In genomic region chr3:88334029-88334658, GRCm38 (mm10) we compare ENCODE assay signal across 9 mouse cellular contexts. TPM values are rescaled to one million over a fixed set of nuclear protein-coding genes. Genes with fewer than 3 reads are reported as not detected.
DNase-seq lines count a peak whose midpoint lies in the region; ATAC-seq and TF ChIP-seq lines count a peak whose summit lies in the region.
"Had no signal": no experiment of that assay in that cellular context is flagged by ENCODE, and none has a peak within 500 bp of the region (broad histone marks: within the 10 kb centered on the region; RNA-seq: fewer than 3 reads in every experiment).

No protein-coding gene starts in this region.

- H3K27ac ChIP-seq in forebrain, embryonic 10.5 days: peak overlapping the region; percentile 99
- no peak overlapping the region for H3K27ac ChIP-seq in forebrain, embryonic 14.5 days (ENCODE audit: low read depth, low read length)
- H3K27ac ChIP-seq in embryonic facial prominence, embryonic 10.5 days (replicated peaks): peak overlapping the region; percentile 94
- H3K27ac ChIP-seq in lung, postnatal 0 days (ENCODE audit: low read length): peak overlapping the region; percentile 75
- H3K27ac ChIP-seq: macrophage had no signal

- peaks cover 43% of the 10 kb centered on the region for H3K36me3 ChIP-seq in forebrain, embryonic 10.5 days (replicated peaks)
- H3K36me3 ChIP-seq in forebrain, embryonic 14.5 days (ENCODE audit: control insufficient read depth, insufficient read depth, low read length): 0 out of 2 replicates have a peak, but pooled peaks cover 4% of the 10 kb centered on the region
- H3K36me3 ChIP-seq in embryonic facial prominence, embryonic 10.5 days (replicated peaks): peaks cover 49% of the 10 kb centered on the region
- H3K36me3 ChIP-seq in lung, postnatal 0 days (ENCODE audit: insufficient read depth, low read length): 0 out of 2 replicates have a peak, but pooled peaks cover 5% of the 10 kb centered on the region

- TF ChIP-seq EP300 in lung, postnatal 0 days (IDR thresholded peaks at IDR 0.05): no peak

- H3K9ac ChIP-seq in forebrain, embryonic 14.5 days (ENCODE audit: low read length): no peak overlapping the region
- H3K9ac ChIP-seq in lung, postnatal 0 days (replicated peaks; ENCODE audit: low read depth): peak overlapping the region; percentile 26; the same call in 1 of the 2 replicates

- DNase-seq in forebrain, embryonic 10.5 days (ENCODE audit: extremely low spot score, low spot score): no peak
- DNase-seq in forebrain, embryonic 14.5 days (ENCODE audit: low spot score): no peak
- peak; percentile 29 for DNase-seq in embryonic facial prominence, embryonic 10.5 days (ENCODE audit: low spot score)
- peak; percentile 40 to 53 for DNase-seq in kidney, postnatal 36 days
- DNase-seq in lung, postnatal 0 days (ENCODE audit: low spot score): peak; percentile 83
- DNase-seq in embryo, embryonic 11 days: no peak
- DNase-seq in right cerebral cortex, postnatal 36 days (ENCODE audit: low spot score in 2 of 2): no peak
- DNase-seq in frontal cortex, postnatal 10 days (ENCODE audit: low spot score in 2 of 2): no peak

- WGBS in forebrain, embryonic 10.5 days: 56% methylated on average over 12 of the region's 12 CpGs
- 62% methylated on average over 12 of the region's 12 CpGs for WGBS in forebrain, embryonic 14.5 days
- WGBS in embryonic facial prominence, embryonic 10.5 days: 49% methylated on average over 12 of the region's 12 CpGs
- WGBS in lung, postnatal 0 days: 38% methylated on average over 12 of the region's 12 CpGs

- H3K4me2 ChIP-seq in forebrain, embryonic 14.5 days (ENCODE audit: low read length): no peak overlapping the region
- peak overlapping the region; percentile 50 for H3K4me2 ChIP-seq in lung, postnatal 0 days (replicated peaks; ENCODE audit: low read depth, low read length)

- H3K4me3 ChIP-seq in forebrain, embryonic 10.5 days: peak overlapping the region; percentile 94; the same call in 1 of the 2 replicates
- no peak overlapping the region for H3K4me3 ChIP-seq in forebrain, embryonic 14.5 days (ENCODE audit: low read depth, low read length)
- H3K4me3 ChIP-seq in embryonic facial prominence, embryonic 10.5 days: peak overlapping the region; percentile 78; the same call in 1 of the 2 replicates
- peak overlapping the region; percentile 15; the same call in 1 of the 2 replicates for H3K4me3 ChIP-seq in lung, postnatal 0 days (ENCODE audit: low read depth, low read length)

- no peaks in the 10 kb centered on the region for H3K9me3 ChIP-seq in forebrain, embryonic 10.5 days
- H3K9me3 ChIP-seq in forebrain, embryonic 14.5 days (replicated peaks; ENCODE audit: control insufficient read depth, low read length): no peaks in the 10 kb centered on the region
- no peaks in the 10 kb centered on the region for H3K9me3 ChIP-seq in embryonic facial prominence, embryonic 10.5 days
- no peaks in the 10 kb centered on the region for H3K9me3 ChIP-seq in lung, postnatal 0 days (ENCODE audit: low read length)

- no peak for TF ChIP-seq CTCF in lung, postnatal 0 days (IDR thresholded peaks at IDR 0.05)

- H3K4me1 ChIP-seq in forebrain, embryonic 10.5 days: peaks cover 39% of the 10 kb centered on the region
- peaks cover 10% of the 10 kb centered on the region; the same call in 1 of the 2 replicates for H3K4me1 ChIP-seq in forebrain, embryonic 14.5 days (ENCODE audit: control insufficient read depth, insufficient read depth, low read length)
- peaks cover 41% of the 10 kb centered on the region for H3K4me1 ChIP-seq in embryonic facial prominence, embryonic 10.5 days
- H3K4me1 ChIP-seq in lung, postnatal 0 days (ENCODE audit: insufficient read depth, low read depth, low read length): peaks cover 4% of the 10 kb centered on the region; the same call in 1 of the 2 replicates

- no peak for ATAC-seq in forebrain, embryonic 14.5 days
- ATAC-seq in lung, postnatal 0 days: peak; percentile 37

- H3K27me3 ChIP-seq in forebrain, embryonic 10.5 days (ENCODE audit: poor library complexity, severe bottlenecking): no peaks in the 10 kb centered on the region
- H3K27me3 ChIP-seq in forebrain, embryonic 14.5 days (replicated peaks; ENCODE audit: control insufficient read depth, insufficient read depth, low read length): no peaks in the 10 kb centered on the region
- no peaks in the 10 kb centered on the region for H3K27me3 ChIP-seq in embryonic facial prominence, embryonic 10.5 days (replicated peaks; ENCODE audit: low read depth, poor library complexity, severe bottlenecking)
- H3K27me3 ChIP-seq in lung, postnatal 0 days (replicated peaks; ENCODE audit: insufficient read depth, low read length): no peaks in the 10 kb centered on the region

RNA-seq across cellular contexts. Expression of gene Tmem79, which starts 1.8 kb away (rescaled TPM):
- polyA plus RNA-seq in forebrain, embryonic 10.5 days (2016; fragmentation: Nextera tagmentation; extraction: Ambion mirVana): 2.7 and 3.3 TPM in 2 replicates
- 0.91 and 1.4 TPM in 2 replicates for polyA plus RNA-seq in forebrain, embryonic 14.5 days (2014; fragmentation: Nextera tagmentation; extraction: Ambion mirVana)
- 2.4 and 4.8 TPM in 2 replicates for polyA plus RNA-seq in embryonic facial prominence, embryonic 10.5 days (2016; fragmentation: Nextera tagmentation; extraction: Ambion mirVana)
- 9.0 and 9.6 TPM in 2 replicates for polyA plus RNA-seq in lung, postnatal 0 days (2015; fragmentation: Nextera tagmentation; extraction: Ambion mirVana)

RNA-seq across cellular contexts. Expression of gene Smg5, which starts 1.9 kb away (rescaled TPM):
- 81.7 and 85.6 TPM in 2 replicates for polyA plus RNA-seq in forebrain, embryonic 10.5 days (2016; fragmentation: Nextera tagmentation; extraction: Ambion mirVana)
- polyA plus RNA-seq in forebrain, embryonic 14.5 days (2014; fragmentation: Nextera tagmentation; extraction: Ambion mirVana): 36.0 and 44.8 TPM in 2 replicates
- polyA plus RNA-seq in embryonic facial prominence, embryonic 10.5 days (2016; fragmentation: Nextera tagmentation; extraction: Ambion mirVana): 84.8 and 86.3 TPM in 2 replicates
- 19.7 and 19.8 TPM in 2 replicates for polyA plus RNA-seq in lung, postnatal 0 days (2015; fragmentation: Nextera tagmentation; extraction: Ambion mirVana)

RNA-seq across cellular contexts. Expression of gene Glmp, which starts 9.3 kb away (rescaled TPM):
- 114 and 124 TPM in 2 replicates for polyA plus RNA-seq in forebrain, embryonic 10.5 days (2016; fragmentation: Nextera tagmentation; extraction: Ambion mirVana)
- polyA plus RNA-seq in forebrain, embryonic 14.5 days (2014; fragmentation: Nextera tagmentation; extraction: Ambion mirVana): 57.5 and 63.4 TPM in 2 replicates
- 142 and 153 TPM in 2 replicates for polyA plus RNA-seq in embryonic facial prominence, embryonic 10.5 days (2016; fragmentation: Nextera tagmentation; extraction: Ambion mirVana)
- polyA plus RNA-seq in lung, postnatal 0 days (2015; fragmentation: Nextera tagmentation; extraction: Ambion mirVana): 273 and 278 TPM in 2 replicates

RNA-seq across cellular contexts. Expression of gene Paqr6, which starts 30.2 kb away (rescaled TPM):
- polyA plus RNA-seq in forebrain, embryonic 10.5 days (2016; fragmentation: Nextera tagmentation; extraction: Ambion mirVana): 1.1 and 1.2 TPM in 2 replicates
- polyA plus RNA-seq in forebrain, embryonic 14.5 days (2014; fragmentation: Nextera tagmentation; extraction: Ambion mirVana): 0.22 and 0.30 TPM in 2 replicates
- polyA plus RNA-seq in embryonic facial prominence, embryonic 10.5 days (2016; fragmentation: Nextera tagmentation; extraction: Ambion mirVana): 0.43 and 1.2 TPM in 2 replicates
- 4.3 and 5.3 TPM in 2 replicates for polyA plus RNA-seq in lung, postnatal 0 days (2015; fragmentation: Nextera tagmentation; extraction: Ambion mirVana)
- polyA plus RNA-seq: macrophage had no signal

RNA-seq across cellular contexts. Expression of gene Cct3, which starts 37.2 kb away (rescaled TPM):
- polyA plus RNA-seq in forebrain, embryonic 10.5 days (2016; fragmentation: Nextera tagmentation; extraction: Ambion mirVana): 874 and 908 TPM in 2 replicates
- polyA plus RNA-seq in forebrain, embryonic 14.5 days (2014; fragmentation: Nextera tagmentation; extraction: Ambion mirVana): 578 and 616 TPM in 2 replicates
- polyA plus RNA-seq in embryonic facial prominence, embryonic 10.5 days (2016; fragmentation: Nextera tagmentation; extraction: Ambion mirVana): 862 and 910 TPM in 2 replicates
- 173 and 177 TPM in 2 replicates for polyA plus RNA-seq in lung, postnatal 0 days (2015; fragmentation: Nextera tagmentation; extraction: Ambion mirVana)

Comparison
In these comparisons a context has a peak if more than half of its experiments do, and no peak if none do; other contexts are left out.
1. DNase-seq: peak in embryonic facial prominence, embryonic 10.5 days (single experiment), kidney, postnatal 36 days (2 of 2) and lung, postnatal 0 days (single experiment); none in forebrain, embryonic 10.5 days (single experiment), forebrain, embryonic 14.5 days (single experiment), embryo, embryonic 11 days (single experiment), right cerebral cortex, postnatal 36 days (0 of 2) and frontal cortex, postnatal 10 days (0 of 2).